Mouse (Mus musculus) CD4-positive, CD25-positive, alpha-beta regulatory T cell, adult 9 weeks (primary cell): ENCODE measurements around the gene Aagab. TPM values are rescaled to one million over a fixed set of nuclear protein-coding genes. Genes with fewer than 3 reads are reported as not detected.

Experiments used
- polyA plus RNA-seq: library from polyadenylated mRNA; unstranded; fragments of 100-300 nt; shearing (Covaris generic); gene quantifications from one replicate; pipeline ENCODE4 v1.2.1, GENCODE M21; 2017

Gene Aagab
- polyA plus RNA-seq = 58.8 TPM

DNA sequence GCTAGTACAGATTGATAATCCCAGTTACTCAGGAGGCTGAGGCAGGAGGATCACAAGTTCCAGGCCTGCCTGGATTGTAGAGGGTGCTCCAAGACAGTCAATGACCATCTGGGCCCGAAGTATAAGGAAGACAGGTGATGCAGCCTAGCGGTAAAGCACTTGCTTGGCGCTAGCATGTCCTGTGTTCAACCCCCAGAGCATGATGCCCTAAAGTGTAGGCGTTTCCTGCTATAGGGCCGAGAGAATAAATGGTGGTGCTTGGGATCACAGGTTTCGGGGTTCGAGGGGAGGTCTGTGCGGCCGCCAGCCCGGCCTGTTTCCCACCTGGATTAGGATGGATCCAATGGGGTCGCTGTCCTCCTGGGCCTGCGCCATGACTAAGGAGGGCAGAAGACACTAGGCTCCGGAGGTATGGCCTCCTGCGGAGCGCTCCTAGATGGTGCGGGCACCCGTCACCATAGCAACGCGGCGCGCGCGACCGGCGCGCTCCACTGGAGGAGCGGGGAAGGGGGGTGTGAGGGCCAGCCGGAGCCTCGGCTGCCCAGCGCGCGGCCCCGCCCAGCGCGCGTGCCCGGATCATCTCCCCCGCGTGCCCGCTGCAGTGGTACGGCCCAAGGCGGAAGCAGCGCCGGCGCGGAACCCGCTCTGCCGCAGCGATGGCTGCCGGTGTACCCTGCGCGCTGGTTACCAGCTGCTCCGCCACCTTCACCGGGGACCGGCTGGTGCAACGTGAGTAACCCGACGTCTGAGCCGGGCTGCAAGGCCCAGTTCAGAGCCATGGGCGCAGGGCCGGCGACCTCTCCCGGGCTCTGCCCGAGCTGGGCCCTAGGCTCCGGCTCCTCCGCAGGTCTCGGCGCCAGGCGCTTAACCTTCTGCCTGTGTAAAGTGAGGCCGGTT is at the start of gene Aagab, which contains the start of gene Iqch:
TSS of gene Aagab (plus strand) at position 618 of the 897 bp plus-strand sequence.
TSS of gene Iqch (minus strand) at position 451 of the 897 bp plus-strand sequence.

Other genes with a start within 250 kb of the Aagab start
- gene Map2k5, start 224.8 kb upstream of the Aagab start, polyA plus RNA-seq = 15.7 TPM
- 9.7 TPM for gene 2300009A05Rik, start 203.4 kb upstream of the Aagab start, polyA plus RNA-seq
- gene Iqch, start 167 bp upstream of the Aagab start, polyA plus RNA-seq = not detected
- gene Smad3, start 155.3 kb downstream of the Aagab start, polyA plus RNA-seq = 9.0 TPM